In the genomic region with DNA sequence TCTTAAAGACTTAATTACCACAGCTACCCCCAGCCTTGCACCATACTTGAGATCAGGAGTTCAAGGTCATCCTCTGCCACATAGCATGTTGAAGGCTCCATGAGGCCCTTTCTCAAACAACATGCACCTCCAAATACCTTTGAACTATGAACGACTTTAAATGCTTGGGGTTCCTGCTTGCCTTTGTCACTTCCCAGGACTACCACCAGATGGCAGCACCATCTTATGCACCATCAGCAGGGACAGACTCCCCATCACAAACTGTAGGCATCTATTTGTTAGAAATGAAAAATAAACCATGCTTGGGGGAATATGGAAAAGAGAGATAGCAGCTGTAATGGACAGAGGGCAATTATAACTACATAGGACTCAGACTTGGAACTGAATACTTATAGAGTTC, we compare ENCODE assay signal across 9 mouse cellular contexts. TPM values are rescaled to one million over a fixed set of nuclear protein-coding genes. Genes with fewer than 3 reads are reported as not detected.
DNase-seq lines count a peak whose midpoint lies in the region; ATAC-seq and TF ChIP-seq lines count a peak whose summit lies in the region.
"Had no signal": no experiment of that assay in that cellular context is flagged by ENCODE, and none has a peak within 500 bp of the region (broad histone marks: within the 10 kb centered on the region; RNA-seq: fewer than 3 reads in every experiment).

No protein-coding gene starts in this region.

- H3K9me3 ChIP-seq in hindbrain, embryonic 11.5 days (ENCODE audit: control insufficient read depth, low read length): no peaks in the 10 kb centered on the region
- H3K9me3 ChIP-seq in hindbrain, embryonic 12.5 days (replicated peaks): no peaks in the 10 kb centered on the region
- no peaks in the 10 kb centered on the region for H3K9me3 ChIP-seq in heart, postnatal 0 days (replicated peaks; ENCODE audit: control insufficient read depth, low read length)
- H3K9me3 ChIP-seq in midbrain, embryonic 14.5 days (ENCODE audit: control insufficient read depth, low read length): no peaks in the 10 kb centered on the region
- H3K9me3 ChIP-seq: embryonic facial prominence, embryonic 13.5 days had no signal

- H3K4me3 ChIP-seq in hindbrain, embryonic 11.5 days (ENCODE audit: low read depth, low read length): no peak overlapping the region
- H3K4me3 ChIP-seq in hindbrain, embryonic 12.5 days: no peak overlapping the region
- H3K4me3 ChIP-seq in heart, postnatal 0 days (ENCODE audit: low read depth, low read length): no peak overlapping the region
- no peak overlapping the region for H3K4me3 ChIP-seq in midbrain, embryonic 14.5 days (replicated peaks; ENCODE audit: low read depth, low read length)
- H3K4me3 ChIP-seq: embryonic facial prominence, embryonic 13.5 days had no signal

- no peaks in the 10 kb centered on the region for H3K4me1 ChIP-seq in hindbrain, embryonic 11.5 days (replicated peaks; ENCODE audit: control insufficient read depth, insufficient read depth, low read length)
- no peaks in the 10 kb centered on the region for H3K4me1 ChIP-seq in hindbrain, embryonic 12.5 days
- no peaks in the 10 kb centered on the region for H3K4me1 ChIP-seq in heart, postnatal 0 days (ENCODE audit: control insufficient read depth, insufficient read depth)
- H3K4me1 ChIP-seq in midbrain, embryonic 14.5 days (ENCODE audit: control insufficient read depth, insufficient read depth, low read length): no peaks in the 10 kb centered on the region

- no peak overlapping the region for H3K4me2 ChIP-seq in hindbrain, embryonic 11.5 days (replicated peaks; ENCODE audit: low read depth, low read length)
- no peak overlapping the region for H3K4me2 ChIP-seq in hindbrain, embryonic 12.5 days (replicated peaks)
- H3K4me2 ChIP-seq in heart, postnatal 0 days (ENCODE audit: low read depth, low read length): no peak overlapping the region
- no peak overlapping the region for H3K4me2 ChIP-seq in midbrain, embryonic 14.5 days (ENCODE audit: low read length)
- H3K4me2 ChIP-seq: embryonic facial prominence, embryonic 13.5 days had no signal

- peak; percentile 75 for DNase-seq in hindbrain, embryonic 11.5 days (ENCODE audit: low spot score)
- peak; percentile 43 to 86 for DNase-seq in adrenal gland, adult (ENCODE audit: inconsistent age in 2 of 2, low spot score in 1 of 2)
- DNase-seq in embryo, embryonic 10 days (ENCODE audit: low spot score): peak; percentile 75
- peak; percentile 61 for DNase-seq in heart, postnatal 0 days (ENCODE audit: low spot score)
- peak; percentile 66 to 73 for DNase-seq in left cerebral cortex, adult 18-20 months (ENCODE audit: low spot score in 2 of 2)
- peak; percentile 84 for DNase-seq in midbrain, embryonic 14.5 days
- DNase-seq in testis, postnatal 10 days (ENCODE audit: low spot score): peak; percentile 78

- no peak for ATAC-seq in hindbrain, embryonic 11.5 days (ENCODE audit: low FRiP score)
- no peak for ATAC-seq in hindbrain, embryonic 12.5 days (ENCODE audit: low FRiP score)
- ATAC-seq in heart, postnatal 0 days (ENCODE audit: insufficient read depth, low read depth): no peak
- no peak for ATAC-seq in midbrain, embryonic 14.5 days (ENCODE audit: low FRiP score, low TSS enrichment)

- no peak overlapping the region for H3K9ac ChIP-seq in hindbrain, embryonic 11.5 days (ENCODE audit: low read depth, low read length)
- no peak overlapping the region for H3K9ac ChIP-seq in hindbrain, embryonic 12.5 days
- no peak overlapping the region for H3K9ac ChIP-seq in heart, postnatal 0 days (replicated peaks; ENCODE audit: low read depth, low read length)
- no peak overlapping the region for H3K9ac ChIP-seq in midbrain, embryonic 14.5 days (replicated peaks; ENCODE audit: low read length)
- H3K9ac ChIP-seq: embryonic facial prominence, embryonic 13.5 days had no signal

- no peaks in the 10 kb centered on the region for H3K27me3 ChIP-seq in hindbrain, embryonic 11.5 days (ENCODE audit: control insufficient read depth, insufficient read depth, low read length)
- H3K27me3 ChIP-seq in hindbrain, embryonic 12.5 days: no peaks in the 10 kb centered on the region
- no peaks in the 10 kb centered on the region for H3K27me3 ChIP-seq in heart, postnatal 0 days (ENCODE audit: control insufficient read depth, insufficient read depth, low read length)
- no peaks in the 10 kb centered on the region for H3K27me3 ChIP-seq in midbrain, embryonic 14.5 days (ENCODE audit: control insufficient read depth, insufficient read depth, low read length)

- H3K36me3 ChIP-seq in hindbrain, embryonic 11.5 days (ENCODE audit: control insufficient read depth, insufficient read depth, low read length): no peaks in the 10 kb centered on the region
- H3K36me3 ChIP-seq in hindbrain, embryonic 12.5 days: no peaks in the 10 kb centered on the region
- H3K36me3 ChIP-seq in heart, postnatal 0 days (replicated peaks; ENCODE audit: control insufficient read depth, insufficient read depth, low read length): no peaks in the 10 kb centered on the region
- H3K36me3 ChIP-seq in midbrain, embryonic 14.5 days (ENCODE audit: control insufficient read depth, insufficient read depth, low read length): no peaks in the 10 kb centered on the region
- H3K36me3 ChIP-seq: embryonic facial prominence, embryonic 13.5 days had no signal

- WGBS in hindbrain, embryonic 11.5 days: 3% methylated on average over 1 of the region's 1 CpGs
- WGBS in hindbrain, embryonic 12.5 days: 3% methylated on average over 1 of the region's 1 CpGs
- WGBS in heart, postnatal 0 days: 3% methylated on average over 1 of the region's 1 CpGs
- WGBS in midbrain, embryonic 14.5 days: 2% methylated on average over 1 of the region's 1 CpGs

- no peak for TF ChIP-seq EP300 in heart, postnatal 0 days (IDR thresholded peaks at IDR 0.05; ENCODE audit: low read depth)

- H3K27ac ChIP-seq in hindbrain, embryonic 11.5 days (ENCODE audit: low read depth, low read length): no peak overlapping the region
- no peak overlapping the region for H3K27ac ChIP-seq in hindbrain, embryonic 12.5 days
- no peak overlapping the region for H3K27ac ChIP-seq in heart, postnatal 0 days (ENCODE audit: low read depth)
- H3K27ac ChIP-seq in midbrain, embryonic 14.5 days (replicated peaks; ENCODE audit: low read depth, low read length): no peak overlapping the region
- H3K27ac ChIP-seq: embryonic facial prominence, embryonic 13.5 days had no signal

- TF ChIP-seq CTCF in heart, postnatal 0 days (IDR thresholded peaks at IDR 0.05; ENCODE audit: low read depth): peak; percentile 96

RNA-seq across cellular contexts. Expression of a gene that starts 51.9 kb away (rescaled TPM):
- polyA plus RNA-seq in hindbrain, embryonic 11.5 days (2014; fragmentation: Nextera tagmentation; extraction: Ambion mirVana): 17.5 and 20.4 TPM in 2 replicates
- polyA plus RNA-seq in hindbrain, embryonic 12.5 days (2016; fragmentation: Nextera tagmentation; extraction: Ambion mirVana): 26.7 and 33.3 TPM in 2 replicates
- 1.1 and 2.2 TPM in 2 replicates for total RNA-seq in heart, postnatal 0 days (2014; rRNA removed; ENCODE audit: low replicate concordance)
- polyA plus RNA-seq in heart, postnatal 0 days (2015; fragmentation: Nextera tagmentation; extraction: Ambion mirVana): 3.3 and 3.4 TPM in 2 replicates
- total RNA-seq in left cerebral cortex, adult 18-20 months (2021): 10 to 100 TPM; 41.9 to 49.7 TPM
- polyA plus RNA-seq in midbrain, embryonic 14.5 days (2014; fragmentation: Nextera tagmentation; extraction: Ambion mirVana): 76.5 and 82.4 TPM in 2 replicates
